Mouse (Mus musculus) kidney, postnatal 10 days (tissue): ENCODE measurements around the gene Ptprj.

Source experiments
- DNase-seq: peaks from one replicate; pipeline ENCODE4 v3.0.0; 2021; ENCODE audit warnings: mixed read lengths

Gene Ptprj

DNA sequence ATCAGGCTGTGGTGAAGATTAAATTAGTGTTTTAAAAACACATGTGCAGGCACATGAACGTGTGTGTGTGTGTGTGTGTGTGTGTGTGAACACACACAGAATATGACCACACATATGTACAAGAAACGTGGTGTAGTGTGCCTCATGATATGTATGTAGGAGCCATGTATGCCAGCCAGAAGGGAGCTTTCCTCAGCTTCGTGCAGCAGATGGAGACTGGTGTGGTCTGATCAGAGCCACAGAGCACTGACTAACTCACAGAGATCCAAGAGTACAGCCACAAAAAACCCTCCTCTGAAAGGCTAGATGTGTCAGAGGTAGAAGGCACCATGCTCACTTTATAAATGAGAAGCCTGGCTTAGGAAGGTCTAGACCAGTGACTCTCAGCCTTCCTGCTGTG lies 22.5 kb downstream of the Ptprj start:
- no peak for DNase-seq

DNA sequence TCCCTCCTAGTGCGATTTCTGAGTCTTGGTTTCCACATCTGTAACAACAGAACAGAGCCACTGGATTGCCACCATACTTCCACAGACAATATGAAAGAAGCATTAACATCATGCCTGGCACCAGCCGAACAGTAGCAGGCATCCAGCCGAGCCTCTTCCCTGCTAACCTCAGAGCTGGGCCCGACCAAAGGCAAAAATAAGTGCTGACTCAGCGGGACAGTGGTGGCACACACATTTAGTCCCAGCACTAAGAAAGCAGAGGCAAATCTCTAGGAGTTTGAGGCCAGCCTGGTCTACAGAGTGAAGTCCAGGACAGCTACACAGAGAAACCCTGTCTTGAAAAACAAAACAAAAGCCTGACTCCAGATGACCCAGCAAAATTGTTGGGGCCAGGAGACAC lies 24.7 kb downstream of the Ptprj start:
- no peak for DNase-seq

DNA sequence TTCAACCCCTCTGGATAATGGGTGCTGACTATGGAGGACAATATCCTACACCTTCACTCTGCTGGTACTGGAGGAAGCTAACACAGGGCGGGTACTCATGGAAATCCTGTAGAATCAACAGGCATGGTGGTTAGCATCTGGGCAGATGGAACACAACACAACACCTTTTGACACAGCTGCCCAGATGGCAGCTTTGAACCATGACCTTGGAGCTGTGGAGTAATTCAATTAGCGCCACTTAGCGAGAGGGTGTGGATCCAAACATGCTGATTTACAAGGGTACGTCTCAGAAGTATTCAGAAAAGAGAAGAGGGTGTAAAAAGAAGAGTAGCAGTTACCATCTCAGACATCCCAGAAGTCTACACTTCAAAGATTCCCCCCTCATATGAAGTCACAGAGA lies 25.6 kb downstream of the Ptprj start:
- no peak for DNase-seq

DNA sequence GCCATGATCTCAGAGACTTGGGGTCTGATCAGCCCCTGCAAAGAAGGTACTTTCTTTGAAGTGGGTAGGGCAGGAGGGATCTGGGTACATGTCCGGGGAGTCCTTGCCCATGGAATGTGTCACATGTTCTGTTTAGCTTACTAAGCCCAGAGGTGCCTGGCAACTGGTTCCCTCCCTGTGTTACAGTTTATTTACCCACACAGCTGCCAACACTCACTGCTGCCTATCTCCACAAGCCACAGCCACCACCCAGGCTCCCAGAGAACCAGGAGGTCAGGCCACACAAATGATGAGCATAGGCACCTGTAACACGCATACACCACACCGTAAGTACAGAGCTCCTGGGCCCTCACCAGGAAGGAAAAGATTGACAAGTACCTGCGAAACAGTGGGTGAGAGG lies 26.6 kb downstream of the Ptprj start:
- peak; percentile 33 for DNase-seq

DNA sequence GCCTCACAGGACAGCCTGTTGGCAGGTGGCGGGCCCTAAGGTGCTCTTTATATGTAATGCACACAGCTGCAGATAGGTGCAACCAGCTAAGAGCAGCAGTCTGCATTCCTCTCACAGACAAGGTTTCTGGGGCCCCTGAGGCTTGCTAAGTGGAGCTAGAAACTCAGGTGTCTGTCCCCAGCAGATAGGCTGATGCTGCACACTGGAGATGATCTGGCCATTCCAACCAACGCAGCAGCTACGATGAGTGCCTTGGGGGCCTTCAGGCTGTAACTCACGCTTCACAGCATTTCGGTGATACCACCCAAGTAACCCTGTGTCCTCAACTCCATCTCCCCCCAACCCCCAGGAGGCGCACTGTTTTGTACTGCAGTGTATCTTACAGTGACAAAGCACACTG lies 29.8 kb downstream of the Ptprj start:
- no peak for DNase-seq

DNA sequence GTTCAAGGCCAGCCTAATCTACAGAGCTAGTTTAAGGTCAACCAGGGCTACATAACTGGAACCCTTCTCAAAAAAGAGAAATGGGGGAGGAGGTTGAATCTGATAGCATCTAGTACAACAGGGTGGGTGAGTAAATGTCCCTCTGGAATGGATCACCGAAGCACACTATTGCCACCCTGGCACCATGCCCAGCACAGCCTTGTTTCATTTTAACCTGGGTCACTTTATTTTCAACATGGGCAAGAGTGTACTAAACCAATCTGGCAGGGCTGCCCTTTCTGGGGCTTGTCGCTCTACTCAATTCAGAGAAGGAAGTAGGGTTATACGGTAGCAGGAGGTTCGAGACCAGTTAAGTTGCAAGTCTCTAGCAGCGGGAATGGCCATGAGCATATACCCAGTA lies 31.9 kb downstream of the Ptprj start:
- peak; percentile 80 for DNase-seq

DNA sequence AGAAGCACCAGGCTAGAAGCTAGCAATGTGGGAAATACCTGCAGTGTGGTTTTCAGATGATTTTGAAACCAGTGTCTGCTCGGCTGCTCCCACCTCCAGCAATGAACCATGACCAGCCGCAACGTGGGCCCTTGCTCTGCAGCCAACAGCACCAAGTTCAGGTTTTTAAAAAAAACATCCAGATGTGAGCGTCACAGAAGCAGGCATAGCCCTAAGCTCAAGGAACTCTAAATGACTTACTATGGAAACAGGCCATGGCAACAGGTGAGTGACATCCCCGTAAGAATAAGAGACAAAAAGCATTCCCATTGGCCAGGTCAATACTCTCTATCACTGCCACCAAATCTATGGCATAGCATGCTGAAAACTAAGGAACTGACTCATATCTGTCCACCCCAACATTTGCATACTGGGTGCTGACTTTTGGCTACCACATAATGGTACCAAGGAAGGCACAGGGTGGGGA lies 33.3 kb downstream of the Ptprj start:
- no peak for DNase-seq

DNA sequence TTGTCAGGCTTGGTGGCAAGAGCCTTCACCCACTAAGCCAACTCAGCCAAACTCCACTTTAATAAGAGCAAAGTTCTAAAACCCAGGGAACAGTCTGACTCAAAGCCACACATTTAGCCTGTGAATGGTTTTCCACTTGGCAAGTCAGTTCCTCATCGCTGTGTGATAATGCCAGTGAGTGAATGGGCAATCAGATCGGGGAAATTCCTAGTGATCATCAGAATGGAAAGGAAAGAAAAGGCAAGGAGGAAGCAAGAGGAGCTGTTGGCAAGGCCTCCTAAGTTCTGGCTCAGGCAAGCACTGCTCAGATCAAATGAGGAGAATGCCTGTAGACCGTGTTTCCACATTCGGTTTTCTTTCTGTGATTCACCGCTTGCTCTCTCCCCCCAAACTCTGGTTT lies 35.2 kb downstream of the Ptprj start:
- peak; percentile 43 for DNase-seq

DNA sequence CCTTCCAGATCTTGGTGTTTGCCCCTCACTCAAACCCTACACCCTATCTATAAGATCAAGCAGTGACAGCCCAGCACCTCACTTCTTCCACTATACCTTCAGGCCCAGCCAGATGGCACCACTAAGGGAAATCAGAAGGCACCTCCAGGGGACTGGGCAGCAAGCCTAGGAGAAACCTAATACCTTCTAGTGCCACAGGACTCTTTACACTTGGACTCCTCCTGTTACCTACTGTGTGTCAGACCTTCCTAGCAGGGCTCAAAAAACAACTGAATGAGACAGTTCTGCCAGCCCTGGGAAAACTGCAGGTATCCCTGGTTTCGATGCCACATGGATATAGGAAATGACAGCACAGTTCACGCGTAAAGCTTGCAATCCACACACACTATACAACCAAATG lies 36.5 kb downstream of the Ptprj start:
- no peak for DNase-seq

DNA sequence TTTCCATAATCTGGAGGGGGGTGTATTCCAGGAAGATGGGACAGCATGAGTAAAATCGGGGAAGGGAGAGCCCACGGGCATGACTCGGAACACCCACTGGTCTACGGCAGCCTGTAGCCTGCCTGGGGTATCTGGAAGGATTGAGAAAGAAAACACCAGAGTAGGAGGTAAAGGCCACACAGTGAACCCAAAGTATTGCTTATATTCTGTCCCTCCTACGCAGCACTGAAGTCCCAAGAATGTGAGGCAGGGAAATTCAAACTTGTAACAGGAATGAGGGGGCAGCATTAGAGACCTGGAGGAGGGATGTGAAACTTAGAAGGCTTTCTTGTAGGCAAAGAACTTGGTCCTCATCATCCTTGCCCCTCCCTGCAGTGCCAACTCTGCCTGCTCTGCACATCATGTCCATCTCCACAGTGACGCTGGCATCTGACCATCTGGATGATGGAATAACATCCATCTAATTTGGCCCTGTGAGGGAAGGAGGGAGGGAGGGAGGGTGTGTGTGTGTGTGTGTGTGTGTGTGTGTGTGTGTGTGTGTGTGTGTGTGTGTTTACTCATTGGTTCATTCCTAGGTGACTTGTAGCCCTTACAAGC lies 37.2 kb downstream of the Ptprj start:
- DNase-seq: no peak

DNA sequence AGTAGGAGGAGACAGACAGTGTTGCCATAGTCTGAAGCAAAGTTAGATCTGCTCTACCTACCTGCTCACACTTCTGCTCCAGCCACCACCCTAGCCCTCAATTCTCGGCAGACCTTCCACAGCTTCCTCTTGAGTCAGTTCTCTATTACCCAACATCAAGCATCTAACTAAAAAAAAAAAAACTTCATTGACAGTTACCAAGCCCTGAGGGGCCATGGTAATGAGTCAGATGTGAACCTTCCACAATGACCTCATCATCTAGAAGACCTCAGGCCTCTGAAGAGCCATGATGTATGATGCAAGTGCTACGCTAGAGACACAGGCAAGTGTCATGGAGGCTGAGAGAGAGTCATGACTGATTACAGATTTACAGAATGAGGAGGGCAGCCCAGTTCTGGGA lies 37.8 kb downstream of the Ptprj start:
- no peak for DNase-seq

DNA sequence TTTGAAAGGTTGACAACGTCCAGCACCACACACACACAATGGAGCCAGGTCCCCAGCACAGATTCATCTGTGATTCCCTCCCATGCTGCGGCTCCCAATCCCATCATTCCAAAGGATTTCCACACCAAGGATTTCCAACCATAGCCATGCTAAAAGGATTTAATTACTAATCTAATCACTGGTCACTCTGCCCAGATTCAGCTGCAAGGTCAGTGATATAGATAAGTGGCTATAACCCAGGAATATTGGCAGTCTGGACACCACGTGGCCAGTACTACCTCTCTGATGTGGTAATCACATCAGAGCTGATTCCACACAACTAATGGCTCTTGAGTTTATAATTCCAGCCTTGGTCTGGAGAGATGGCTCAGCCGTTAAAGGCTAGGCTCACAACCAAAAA lies 41.2 kb downstream of the Ptprj start:
- DNase-seq: no peak

DNA sequence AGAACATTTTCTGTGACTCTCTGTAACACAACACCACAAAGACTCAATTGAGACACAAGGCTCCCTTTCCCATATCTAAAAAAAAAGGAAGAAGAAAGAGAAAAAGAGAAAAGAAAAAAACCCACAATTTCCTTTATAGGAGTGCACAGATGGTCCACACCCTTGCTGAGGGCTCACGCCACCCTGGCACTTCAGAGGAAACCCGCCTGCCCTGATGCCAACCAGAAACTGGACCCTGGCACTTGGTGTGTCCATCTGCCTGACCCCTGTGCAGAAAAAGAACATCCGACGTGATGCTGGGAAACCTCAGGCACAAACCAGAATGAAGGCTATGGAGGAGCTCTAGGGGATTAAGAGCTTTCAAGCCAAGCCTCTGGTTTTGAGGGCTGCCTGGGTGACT lies 43.2 kb downstream of the Ptprj start:
- no peak for DNase-seq

DNA sequence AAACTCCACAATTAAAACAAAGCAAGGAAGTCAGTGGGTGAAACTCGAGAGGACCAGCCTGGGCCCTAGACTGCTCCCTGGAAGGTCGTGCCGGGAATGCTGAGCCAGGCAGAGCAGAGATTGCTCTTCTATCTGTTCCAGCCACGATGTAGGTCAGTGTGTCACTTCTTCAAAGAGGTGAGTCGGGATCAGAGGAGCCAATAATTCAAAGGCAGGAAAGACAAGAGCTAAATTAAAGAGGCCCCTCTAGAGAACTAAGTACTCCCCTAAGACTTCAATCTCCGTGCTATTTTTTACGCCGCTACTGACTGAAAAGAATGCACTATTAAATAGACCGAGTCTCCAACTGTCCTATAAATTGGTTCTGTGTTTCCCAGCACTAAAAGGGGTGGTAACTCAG lies 43.9 kb downstream of the Ptprj start:
- DNase-seq: no peak

DNA sequence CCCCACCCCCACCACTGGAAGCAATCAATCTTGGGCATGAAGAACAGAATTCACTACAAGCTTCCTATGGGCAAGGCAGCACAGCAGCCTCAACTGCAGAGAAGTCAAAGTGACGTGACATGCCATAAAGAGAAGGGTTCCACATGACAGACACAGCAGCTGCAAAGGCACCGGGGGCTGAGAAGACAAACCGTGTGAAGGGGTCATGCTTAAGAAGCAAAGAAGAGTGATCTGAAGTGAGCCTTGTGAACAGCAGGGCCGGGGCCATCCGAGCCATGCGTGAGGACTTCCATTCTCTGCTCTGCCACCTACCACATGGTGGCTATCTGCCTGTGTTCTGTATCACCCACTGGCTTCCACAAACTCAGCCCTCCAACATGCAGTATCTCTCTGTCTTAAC lies 45.7 kb downstream of the Ptprj start:
- DNase-seq: no peak

DNA sequence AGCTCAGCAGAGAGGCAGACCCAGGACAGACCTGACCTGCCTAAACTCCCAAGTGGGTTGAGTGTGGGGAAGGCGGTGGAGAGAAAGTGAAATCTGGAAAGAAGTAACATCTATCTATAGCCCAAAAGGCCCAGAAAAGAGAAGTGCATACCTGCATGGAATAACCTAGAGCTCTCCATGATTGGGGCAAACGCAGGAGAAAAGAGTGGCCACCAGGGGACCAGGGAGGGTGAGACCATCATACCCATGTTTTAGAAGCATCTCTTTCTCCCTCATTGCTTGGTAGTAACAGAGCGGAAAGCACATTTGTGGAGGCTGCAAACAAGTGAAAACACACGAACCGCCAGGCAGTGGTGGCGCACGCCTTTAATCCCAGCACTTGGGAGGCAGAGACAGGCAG lies 46.5 kb downstream of the Ptprj start:
- no peak for DNase-seq

DNA sequence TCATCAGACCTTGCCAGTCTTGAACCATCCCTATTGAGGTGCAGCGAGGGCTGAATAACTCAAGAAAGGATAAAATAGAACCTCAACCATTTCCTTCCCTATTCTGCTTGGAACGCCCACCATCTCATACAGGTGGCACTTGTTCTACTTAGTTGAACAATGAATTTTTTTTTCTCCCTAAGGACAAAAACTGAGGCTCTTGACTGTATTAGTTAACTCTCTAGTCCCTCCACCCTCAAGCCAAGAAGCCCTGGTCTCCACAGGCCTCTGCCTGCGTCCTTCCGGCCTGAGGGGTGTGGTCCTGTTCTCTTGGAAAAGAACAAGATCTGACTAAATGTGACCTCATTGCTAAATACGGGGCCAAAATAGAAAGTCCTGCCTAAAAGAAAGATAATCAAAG lies 48.4 kb downstream of the Ptprj start:
- DNase-seq: no peak

DNA sequence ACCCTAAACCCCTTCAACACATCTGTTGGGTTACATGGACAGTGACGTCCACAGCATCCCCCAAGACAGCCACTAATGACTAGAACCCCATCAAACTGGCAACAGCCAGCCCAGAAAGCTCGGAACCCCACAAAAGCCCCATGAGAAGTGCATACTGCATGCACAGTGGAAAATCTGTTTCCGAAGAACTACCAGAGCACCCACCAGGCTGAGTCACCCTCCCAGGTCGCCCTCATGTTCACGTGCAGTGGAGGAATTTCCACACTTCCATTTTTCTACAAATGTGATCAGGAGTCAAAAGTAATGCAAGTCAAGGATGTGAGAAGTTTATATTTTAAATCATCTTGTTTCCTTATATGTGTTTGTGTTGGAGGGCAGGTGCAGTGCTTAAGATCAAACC lies 52.3 kb downstream of the Ptprj start:
- no peak for DNase-seq

DNA sequence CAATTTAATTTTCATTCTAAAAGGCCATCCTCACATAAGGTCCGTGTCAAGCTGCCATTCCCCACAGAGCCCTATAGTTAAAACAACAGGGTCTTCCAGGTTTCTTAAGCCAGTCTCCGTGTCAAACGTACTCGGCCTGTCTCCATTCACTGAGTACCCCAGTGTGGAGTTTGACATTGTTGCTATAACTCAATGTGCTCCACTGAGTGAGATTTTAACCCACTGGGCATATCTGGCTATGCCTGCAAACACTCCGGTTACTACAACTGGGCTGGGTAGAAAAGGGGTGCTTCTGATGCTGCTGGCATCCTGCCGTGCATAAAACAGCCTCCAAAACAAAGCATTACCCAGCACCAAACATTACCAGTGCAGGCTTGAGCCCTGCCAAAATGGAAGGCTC lies 53.5 kb downstream of the Ptprj start:
- DNase-seq: no peak

DNA sequence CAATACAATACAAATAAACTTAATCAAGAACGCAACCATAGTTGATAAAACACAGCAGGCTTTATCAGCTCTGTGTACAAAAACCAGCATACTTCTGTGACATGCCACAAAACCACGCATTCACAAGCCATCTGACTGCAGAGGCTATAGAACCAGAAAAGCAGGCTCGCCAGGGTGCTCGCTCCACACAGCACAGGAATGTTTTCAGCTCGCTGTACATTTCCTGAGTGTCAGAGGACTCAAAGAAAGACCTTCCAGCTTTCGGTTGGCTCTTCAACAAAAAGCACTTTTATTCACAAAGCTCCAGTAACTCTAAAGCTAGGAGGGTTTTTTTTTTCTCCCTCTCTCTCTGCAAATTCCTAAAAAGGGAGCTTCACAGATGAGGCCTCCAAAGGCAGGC lies 53.9 kb downstream of the Ptprj start:
- DNase-seq: peak; percentile 46

DNA sequence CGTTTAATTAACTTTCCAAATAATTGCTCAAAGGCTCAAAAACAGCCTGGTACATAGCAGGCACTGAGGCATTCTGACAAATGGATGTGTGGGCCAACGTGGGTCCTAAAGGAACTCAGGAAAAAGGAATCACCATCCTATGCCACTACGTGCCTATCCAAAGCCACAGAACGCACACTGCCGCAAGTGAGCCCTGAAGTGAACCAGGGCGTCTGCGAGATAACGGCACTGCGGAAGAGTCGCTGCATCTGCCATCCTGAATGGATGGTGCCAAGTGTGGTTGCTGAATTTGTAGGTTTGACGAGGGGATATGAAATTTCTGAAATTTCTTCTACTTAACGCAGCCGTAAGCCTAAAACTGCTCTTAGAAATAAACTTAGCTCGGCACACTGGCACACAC lies 54.6 kb downstream of the Ptprj start:
- no peak for DNase-seq

DNA sequence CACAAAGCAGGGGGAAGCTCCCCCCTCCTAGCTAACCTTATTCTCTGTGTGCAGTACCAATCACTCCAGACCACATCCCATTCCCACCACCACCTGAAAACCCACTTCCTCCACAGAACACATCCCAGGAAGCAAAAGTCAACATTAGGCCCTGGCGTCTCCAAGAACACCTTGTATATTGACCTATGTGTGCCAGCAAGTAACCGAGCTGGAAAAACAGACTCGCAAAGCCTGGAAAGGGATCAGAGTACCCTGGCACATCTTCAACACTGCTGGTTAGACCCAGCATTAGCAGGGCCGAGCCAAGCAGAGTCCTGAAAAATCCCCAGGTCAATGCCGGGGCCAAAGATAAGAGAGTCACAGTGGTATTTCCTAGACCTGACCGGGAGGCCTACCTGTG lies 58.0 kb downstream of the Ptprj start:
- no peak for DNase-seq

DNA sequence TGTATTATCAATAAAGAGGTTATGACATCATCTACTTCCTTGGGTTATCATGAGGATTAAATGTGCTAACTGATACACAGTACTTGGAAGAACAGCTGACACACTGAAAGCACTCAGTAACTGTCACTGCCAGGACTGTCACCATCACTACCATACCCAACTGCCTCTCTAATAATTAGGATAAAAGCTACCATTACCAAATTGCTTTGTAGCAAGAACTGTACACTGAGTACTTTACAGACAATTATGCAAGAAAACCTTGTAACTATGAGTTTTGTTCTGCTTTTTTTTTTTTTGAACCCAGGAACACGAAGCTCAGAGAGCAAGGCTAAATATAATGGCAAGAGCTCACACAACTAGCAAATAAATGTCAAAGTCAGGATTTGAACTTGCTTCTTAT lies 58.5 kb downstream of the Ptprj start:
- DNase-seq: no peak

DNA sequence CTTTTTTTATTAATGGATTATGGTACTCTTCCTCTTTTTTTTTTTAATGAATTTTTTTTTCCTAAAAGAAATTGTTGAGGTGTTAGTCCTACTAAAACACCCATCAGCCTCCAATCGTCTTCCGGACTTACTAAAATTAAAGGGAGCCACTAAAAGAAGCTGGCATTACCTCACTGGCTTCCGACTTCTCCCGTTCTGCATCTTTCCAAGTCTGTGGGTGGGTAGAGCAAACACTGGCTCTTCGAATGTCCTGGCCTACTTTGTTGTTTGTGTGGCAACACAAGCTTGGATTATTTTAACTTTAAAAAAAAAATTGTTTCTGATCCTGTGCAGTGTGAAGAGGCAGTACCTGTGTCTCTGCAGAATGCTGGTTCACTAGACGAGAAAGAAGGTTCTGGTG lies 62.2 kb downstream of the Ptprj start:
- DNase-seq: no peak

DNA sequence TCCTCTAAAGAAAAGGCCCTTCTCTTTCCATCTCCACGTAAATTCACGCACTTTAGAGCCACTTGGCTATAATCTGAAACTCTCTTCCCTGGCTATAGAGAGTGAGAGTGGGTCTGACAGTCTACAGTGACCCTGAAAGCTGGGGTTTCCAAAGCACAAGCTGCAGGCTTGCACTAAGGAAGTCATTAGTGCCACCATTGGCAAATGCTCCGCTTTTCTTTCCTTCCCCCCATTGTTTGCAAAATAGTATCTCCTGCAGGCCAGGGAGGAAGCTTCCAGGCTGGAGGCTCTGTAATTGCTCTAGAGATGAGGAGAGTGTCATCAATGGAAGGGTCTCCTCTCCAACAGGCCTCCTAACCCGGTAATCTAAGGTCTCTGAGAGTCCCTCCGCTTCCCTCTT lies 65.5 kb downstream of the Ptprj start:
- DNase-seq: no peak

DNA sequence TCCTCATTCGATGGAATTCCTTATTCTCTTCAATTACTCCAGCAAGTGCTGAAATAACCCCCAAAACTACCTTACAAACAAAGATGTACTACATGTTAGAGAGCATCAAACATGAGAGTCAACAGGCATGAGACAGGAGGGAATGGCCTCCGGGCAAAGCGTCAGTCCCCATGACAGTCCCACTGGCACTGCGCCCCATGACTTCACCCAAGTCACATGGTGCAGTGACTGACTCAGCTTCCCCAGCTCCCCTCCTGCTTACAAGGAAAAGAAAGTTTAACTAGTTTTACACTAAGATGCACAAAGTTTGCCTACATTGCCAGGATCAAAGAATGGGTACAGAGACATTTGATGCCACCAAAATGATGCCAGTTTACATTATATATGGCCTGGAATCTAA lies 71.2 kb downstream of the Ptprj start:
- no peak for DNase-seq
